In the genomic region with DNA sequence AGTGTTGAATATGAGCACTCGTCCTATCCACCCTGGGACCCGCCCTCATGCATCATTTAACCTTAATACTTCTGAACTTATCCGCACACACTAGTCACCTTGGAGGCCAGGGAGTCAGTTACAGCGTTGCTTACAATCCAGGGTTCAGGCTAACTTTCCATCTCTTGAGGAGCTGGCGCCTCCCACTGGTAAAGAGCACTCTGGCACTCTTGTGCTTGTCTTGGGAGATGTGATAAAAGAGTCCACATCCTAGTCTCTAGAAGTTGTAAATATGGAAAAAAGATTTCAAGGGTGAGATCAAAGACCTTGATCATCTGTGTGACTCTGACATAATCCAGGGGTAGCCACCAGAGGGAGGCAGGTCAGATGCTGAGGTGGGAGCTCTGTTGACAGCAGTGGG, we compare ENCODE assay signal across 15 mouse cellular contexts. TPM values are rescaled to one million over a fixed set of nuclear protein-coding genes. Genes with fewer than 3 reads are reported as not detected.
DNase-seq lines count a peak whose midpoint lies in the region; ATAC-seq and TF ChIP-seq lines count a peak whose summit lies in the region.
"Had no signal": no experiment of that assay in that cellular context is flagged by ENCODE, and none has a peak within 500 bp of the region (broad histone marks: within the 10 kb centered on the region; RNA-seq: fewer than 3 reads in every experiment).

No protein-coding gene starts in this region.

- TF ChIP-seq CTCF in left cerebral cortex, adult 2 months (IDR thresholded peaks at IDR 0.05) = peak; percentile 28
- TF ChIP-seq CTCF in ES-Bruce4 (IDR thresholded peaks at IDR 0.05; ENCODE audit: low read depth, low read length) = peak; percentile 39
- TF ChIP-seq CTCF in embryonic fibroblast, embryonic 13.5 days (IDR thresholded peaks at IDR 0.05; ENCODE audit: borderline replicate concordance, insufficient read depth, low read length) = peak; percentile 13; the same call in 1 of the 2 replicates

- H3K4me3 ChIP-seq in heart, embryonic 12.5 days = no peak overlapping the region
- no peak overlapping the region for H3K4me3 ChIP-seq in left cerebral cortex, adult 2 months
- no peak overlapping the region for H3K4me3 ChIP-seq in ES-Bruce4 (ENCODE audit: low read depth, low read length)
- no peak overlapping the region for H3K4me3 ChIP-seq in embryonic fibroblast, embryonic 13.5 days (ENCODE audit: insufficient read depth, low read length)

- no peaks in the 10 kb centered on the region for H3K27me3 ChIP-seq in heart, embryonic 12.5 days (replicated peaks)
- H3K27me3 ChIP-seq in ES-Bruce4 (ENCODE audit: control insufficient read depth, insufficient read depth, low read length, poor library complexity, severe bottlenecking) = no peaks in the 10 kb centered on the region
- H3K27me3 ChIP-seq: Patski had no signal

- DNase-seq in heart, adult 8-10 months (ENCODE audit: low spot score) = no peak
- no peak for DNase-seq in left cerebral cortex, adult 2 months (ENCODE audit: extremely low spot score in 1 of 2, low spot score in 2 of 2)
- DNase-seq in left cerebral cortex, postnatal 36 days (ENCODE audit: low spot score in 2 of 2) = no peak
- DNase-seq in adrenal gland, postnatal 4 days (ENCODE audit: low spot score in 2 of 2) = no peak
- DNase-seq: gastrocnemius, postnatal 25 days; kidney, postnatal 10 days; midbrain, embryonic 14.5 days; thymus, adult 2 months had no signal

- no peak for ATAC-seq in heart, embryonic 12.5 days (ENCODE audit: insufficient number of reproducible peaks, low FRiP score)
- ATAC-seq: hindbrain, embryonic 16.5 days; Patski had no signal

- peak overlapping the region; percentile 89; the same call in 1 of the 2 replicates for H3K27ac ChIP-seq in heart, embryonic 12.5 days (ENCODE audit: poor library complexity, severe bottlenecking)
- no peak overlapping the region for H3K27ac ChIP-seq in left cerebral cortex, adult 2 months
- no peak overlapping the region for H3K27ac ChIP-seq in ES-Bruce4 (ENCODE audit: insufficient read depth, low read length)
- H3K27ac ChIP-seq in embryonic fibroblast, embryonic 13.5 days (ENCODE audit: insufficient read depth, low read length) = no peak overlapping the region

- H3K4me1 ChIP-seq in heart, embryonic 12.5 days (replicated peaks) = peaks cover 54% of the 10 kb centered on the region
- H3K4me1 ChIP-seq in ES-Bruce4 (ENCODE audit: control insufficient read depth, insufficient read depth, low read length) = no peaks in the 10 kb centered on the region
- H3K4me1 ChIP-seq in embryonic fibroblast, embryonic 13.5 days (ENCODE audit: control insufficient read depth, insufficient read depth, low read length) = 0 out of 2 replicates have a peak, but pooled peaks cover 2% of the 10 kb centered on the region

- peaks cover 74% of the 10 kb centered on the region for H3K36me3 ChIP-seq in heart, embryonic 12.5 days
- peaks cover 5% of the 10 kb centered on the region; the same call in 1 of the 2 replicates for H3K36me3 ChIP-seq in ES-Bruce4 (ENCODE audit: control insufficient read depth, insufficient read depth, low read length, poor library complexity, severe bottlenecking)

- intact Hi-C loops in left cerebral cortex, adult 2 months (cut with DNase I) = no loop called here
- intact Hi-C loops in left cerebral cortex, postnatal 36 days (cut with DNase I) = no loop called here

- no peak for TF ChIP-seq POLR2A in ES-Bruce4 (IDR thresholded peaks at IDR 0.05; ENCODE audit: insufficient read depth, low read length)
- no peak for TF ChIP-seq POLR2A in embryonic fibroblast, embryonic 13.5 days (IDR thresholded peaks at IDR 0.05; ENCODE audit: low read depth, low read length)

- H3K9ac ChIP-seq in heart, embryonic 12.5 days = no peak overlapping the region; the same call in 1 of the 2 replicates
- no peak overlapping the region for H3K9ac ChIP-seq in ES-Bruce4 (ENCODE audit: low read depth, poor library complexity, severe bottlenecking)

- H3K9me3 ChIP-seq in heart, embryonic 12.5 days (replicated peaks) = no peaks in the 10 kb centered on the region
- H3K9me3 ChIP-seq in ES-Bruce4 (replicated peaks; ENCODE audit: control insufficient read depth, insufficient read depth, low read length, poor library complexity, severe bottlenecking) = no peaks in the 10 kb centered on the region

- WGBS in heart, embryonic 12.5 days = 59% methylated on average over 5 of the region's 5 CpGs

- no peak overlapping the region for H3K4me2 ChIP-seq in heart, embryonic 12.5 days

- no peak for TF ChIP-seq EP300 in ES-Bruce4 (IDR thresholded peaks at IDR 0.05; ENCODE audit: insufficient read depth, low read depth, low read length)

RNA-seq across cellular contexts. Expression of a gene that starts 37.3 kb away (rescaled TPM):
- 2.1 and 2.7 TPM in 2 replicates for polyA plus RNA-seq in heart, embryonic 12.5 days (2016; fragmentation: Nextera tagmentation; extraction: Ambion mirVana)
- not detected for total RNA-seq in heart, adult 8-10 months (2022)
- not detected for total RNA-seq in left cerebral cortex, adult 2 months (2021)
- total RNA-seq in left cerebral cortex, postnatal 36 days (2021) = not detected
- polyA plus RNA-seq in ES-Bruce4 (2011; ENCODE audit: insufficient read depth, insufficient read length, low read depth, missing spikeins) = 8.3 and 11.9 TPM in 2 replicates
- polyA plus RNA-seq in embryonic fibroblast, embryonic 13.5 days (2011; ENCODE audit: insufficient read length, low read depth, missing spikeins) = 0.27 TPM in 1 of 2 replicates, not detected in the other
- 1 to 10 TPM in 1 of 2 experiments, under 1 TPM in 1; 0.11 to 1.1 TPM for total RNA-seq in adrenal gland, postnatal 4 days (2021)
- total RNA-seq: adrenal gland, adult 18-20 months; gastrocnemius, postnatal 25 days; layer of hippocampus, postnatal 25 days had no signal
